Mouse (Mus musculus) testis, adult 2 months (tissue): Measurements from ENCODE around the gene Pigk. TPM values are rescaled to one million over a fixed set of nuclear protein-coding genes. Genes with fewer than 3 reads are reported as not detected.
A peak's percentile ranks its signal among the peaks of the same experiment; 100 is the strongest.

Experiments
- H3K27ac ChIP-seq: fragments of 200-500 bp; 2 replicates; pipeline ENCODE4 v1.5.1; 2012; ENCODE audit warnings: low read depth, low read length; ENCODE audit not compliant: control insufficient read depth, insufficient read depth
- H3K27me3 ChIP-seq: fragments of 200-500 bp; 2 replicates; pipeline ENCODE4 v1.6.1; 2012; ENCODE audit warnings: mild to moderate bottlenecking, low read length, moderate library complexity; ENCODE audit not compliant: control insufficient read depth, insufficient read depth
- H3K36me3 ChIP-seq: fragments of 200-500 bp; 2 replicates; pipeline ENCODE4 v1.6.1; 2012; ENCODE audit warnings: mild to moderate bottlenecking, low read length; ENCODE audit not compliant: control insufficient read depth, insufficient read depth
- H3K4me1 ChIP-seq: fragments of 200-500 bp; 2 replicates; pipeline ENCODE4 v1.6.1; 2012; ENCODE audit warnings: low read length; ENCODE audit not compliant: control insufficient read depth, insufficient read depth
- H3K4me3 ChIP-seq: fragments of 200-500 bp; 2 replicates; pipeline ENCODE4 v1.5.1; 2012; ENCODE audit warnings: low read depth, mild to moderate bottlenecking, low read length, moderate library complexity, mixed read lengths; ENCODE audit not compliant: control insufficient read depth
- CTCF ChIP-seq: fragments of 200-500 bp; IDR thresholded peaks from 2 replicates; pipeline ENCODE4 v1.5.1; 2012; ENCODE audit warnings: low read depth, mild to moderate bottlenecking, inconsistent platforms, low read length, moderate library complexity; ENCODE audit not compliant: control insufficient read depth, insufficient read depth, insufficient replicate concordance
- POLR2A ChIP-seq: fragments of 200-500 bp; IDR thresholded peaks from 2 replicates; pipeline ENCODE4 v1.6.1; 2012; ENCODE audit warnings: low read depth, mild to moderate bottlenecking, inconsistent platforms, low read length, moderate library complexity; ENCODE audit not compliant: control insufficient read depth
- polyA plus RNA-seq: library from polyadenylated mRNA; depleted of rRNA; stranded (reverse); fragments of >200 nt; gene quantifications from 2 replicates; pipeline ENCODE4 v1.2.3, GENCODE M21; 2012

Gene Pigk
- polyA plus RNA-seq, 1 experiment, result 34.6 TPM

DNA sequence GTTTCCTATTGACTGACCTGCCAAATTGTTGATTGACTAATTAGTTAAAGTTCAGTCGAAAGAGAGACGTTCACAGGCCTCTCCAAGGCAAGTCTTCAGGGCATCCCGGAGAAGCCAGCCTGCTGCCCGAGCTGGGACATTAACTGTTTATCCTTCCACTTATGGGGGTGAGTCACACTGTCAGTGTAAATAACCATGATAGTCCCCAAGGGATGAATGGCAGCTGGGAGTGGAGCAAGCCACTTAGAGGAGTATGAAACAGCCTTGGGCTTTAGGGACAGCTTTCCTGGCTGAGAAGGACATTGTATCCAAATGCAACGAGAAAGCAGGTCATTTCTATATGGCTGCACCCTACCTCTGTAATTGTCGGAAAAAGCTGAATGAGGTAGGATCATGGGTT is 158.7 kb downstream of the Pigk start:
- H3K36me3 ChIP-seq, result no peaks in the 10 kb centered on the region
- H3K27me3 ChIP-seq, result no peaks in the 10 kb centered on the region
- TF ChIP-seq CTCF (no peak), POLR2A (no peak)
- peaks cover 2% of the 10 kb centered on the region for H3K4me1 ChIP-seq
- H3K4me3 ChIP-seq, result no peak overlapping the region
- no peak overlapping the region for H3K27ac ChIP-seq

DNA sequence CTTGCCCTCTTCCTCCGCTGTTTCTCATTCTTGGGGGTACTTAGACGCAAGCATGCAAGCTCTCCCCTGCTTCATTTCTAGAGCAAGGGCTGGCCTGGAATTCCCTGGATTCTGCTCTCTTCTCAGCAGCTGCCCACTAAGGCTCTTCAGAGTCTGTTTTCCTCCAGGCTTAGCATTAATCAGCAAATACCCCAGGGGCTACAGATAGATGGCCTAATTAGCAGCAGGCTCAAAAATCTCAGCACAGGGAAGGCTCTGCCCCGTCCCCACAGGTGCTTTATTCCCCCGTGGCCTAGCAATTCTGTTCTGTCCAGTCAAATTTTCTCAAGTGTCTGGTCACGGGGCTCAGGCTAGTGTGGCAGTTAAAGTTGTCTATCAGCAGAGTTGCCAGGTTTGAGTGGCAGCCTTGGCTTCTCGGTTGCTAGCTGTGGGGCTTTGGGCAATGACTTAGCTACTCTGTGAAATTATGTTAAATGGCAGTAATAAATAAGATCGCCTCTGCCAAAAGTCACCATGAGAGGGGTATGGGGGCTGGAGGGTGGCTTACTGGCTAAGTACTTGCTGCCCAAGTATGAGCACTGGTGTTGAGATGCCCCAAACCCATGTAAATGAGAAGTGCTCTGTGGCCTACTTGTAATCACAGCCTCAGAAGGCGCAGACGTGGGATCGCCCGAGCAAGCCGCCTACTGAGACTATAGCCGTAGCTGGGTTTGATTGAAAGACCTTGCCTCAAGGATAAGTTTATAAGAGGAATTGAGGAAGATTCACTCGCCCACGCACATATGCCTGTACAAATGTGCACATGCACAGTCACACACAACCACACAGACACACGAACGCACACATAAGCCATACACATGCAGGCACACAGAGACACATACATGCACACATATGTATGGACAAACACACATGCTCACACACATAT is 160.8 kb downstream of the Pigk start:
- TF ChIP-seq POLR2A (no peak), CTCF (no peak)
- Histone ChIP-seq H3K27me3 (no peaks in the 10 kb centered on the region), H3K4me1 (no peaks in the 10 kb centered on the region; the same call in 1 of the 2 replicates), H3K27ac (no peak overlapping the region), H3K4me3 (no peak overlapping the region), H3K36me3 (no peaks in the 10 kb centered on the region)

DNA sequence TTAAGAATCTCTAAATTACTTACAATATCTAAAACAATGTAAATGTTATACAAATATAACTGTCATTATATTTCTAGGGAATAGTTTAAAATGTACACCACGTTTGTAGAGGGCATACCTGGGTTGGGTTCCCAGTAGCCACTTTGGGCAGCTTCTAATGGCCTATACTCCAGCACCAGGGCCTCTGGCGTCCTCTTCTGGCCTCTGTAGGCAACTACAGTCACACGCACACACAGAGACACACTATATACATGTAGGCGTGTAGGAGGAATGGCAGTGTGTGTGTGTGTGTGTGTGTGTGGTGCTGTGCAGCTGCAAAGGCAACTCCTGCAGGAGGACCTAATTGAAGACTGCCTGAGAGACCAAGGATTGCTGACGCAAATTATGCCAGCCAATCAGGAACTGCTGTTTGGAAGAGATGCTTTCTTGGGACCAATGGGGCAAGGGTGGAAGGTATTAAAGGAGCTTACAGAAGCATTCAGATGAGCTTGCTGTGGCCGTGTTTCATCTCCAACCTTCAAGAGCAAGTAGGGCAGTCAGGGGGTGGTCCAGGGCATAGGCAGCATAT is 161.9 kb downstream of the Pigk start:
- Histone ChIP-seq H3K4me1 (no peaks in the 10 kb centered on the region), H3K36me3 (no peaks in the 10 kb centered on the region), H3K4me3 (no peak overlapping the region), H3K27me3 (no peaks in the 10 kb centered on the region), H3K27ac (no peak overlapping the region)
- TF ChIP-seq CTCF, result peak; percentile 33; the same call in 1 of the 2 replicates
- TF ChIP-seq POLR2A, result no peak

DNA sequence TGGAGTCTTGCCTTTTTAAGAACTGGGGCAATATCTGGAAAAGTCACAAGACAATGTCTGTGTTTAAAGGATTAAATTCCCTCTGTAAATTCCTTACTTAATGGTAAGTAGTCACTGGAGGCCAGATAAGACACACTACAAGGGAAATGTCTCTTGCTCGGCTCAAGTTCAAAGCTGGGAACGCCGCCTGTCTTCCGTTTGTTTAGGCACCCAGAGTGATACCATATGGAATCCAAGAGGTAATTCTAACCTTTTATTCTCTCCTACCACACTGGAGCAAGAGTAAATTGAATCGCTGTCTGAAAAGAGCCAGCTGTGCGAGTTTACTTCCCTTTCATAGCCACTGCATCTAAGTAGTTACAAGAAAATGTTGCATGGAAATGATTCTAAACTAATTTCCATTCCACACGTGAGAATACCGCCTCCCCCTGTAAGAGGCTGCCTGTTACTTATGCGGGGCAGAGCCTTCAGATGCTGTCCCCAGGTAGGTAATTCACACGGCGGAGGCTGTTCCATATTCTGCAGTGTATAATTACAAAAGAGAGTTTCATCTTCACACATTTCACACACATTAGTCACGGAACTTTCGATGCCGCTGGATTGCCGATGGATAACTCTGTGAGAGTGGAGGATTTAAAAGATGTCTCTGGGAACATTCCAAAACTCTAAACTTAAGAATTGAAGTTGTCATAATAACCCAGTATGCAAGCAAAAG is 166.4 kb downstream of the Pigk start:
- no peaks in the 10 kb centered on the region for H3K27me3 ChIP-seq
- H3K27ac ChIP-seq, result no peak overlapping the region
- no peaks in the 10 kb centered on the region for H3K36me3 ChIP-seq
- no peak for TF ChIP-seq POLR2A
- TF ChIP-seq CTCF, result no peak
- no peaks in the 10 kb centered on the region for H3K4me1 ChIP-seq
- no peak overlapping the region for H3K4me3 ChIP-seq

- Histone ChIP-seq H3K27ac (no peak overlapping the region), H3K4me3 (no peak overlapping the region), H3K36me3 (no peaks in the 10 kb centered on the region), H3K4me1 (no peaks in the 10 kb centered on the region), H3K27me3 (no peaks in the 10 kb centered on the region)
- TF ChIP-seq POLR2A, result no peak
- no peak for TF ChIP-seq CTCF
These were observed 167.8 kb downstream of the Pigk start for GRCm38 (mm10) chr3:152881706-152882105.

GRCm38 (mm10) chr3:152883556-152883955 is 169.7 kb downstream of the Pigk start:
- Histone ChIP-seq H3K36me3 (no peaks in the 10 kb centered on the region), H3K4me3 (no peak overlapping the region), H3K27me3 (no peaks in the 10 kb centered on the region), H3K27ac (no peak overlapping the region), H3K4me1 (no peaks in the 10 kb centered on the region)
- TF ChIP-seq POLR2A (no peak), CTCF (no peak)

DNA sequence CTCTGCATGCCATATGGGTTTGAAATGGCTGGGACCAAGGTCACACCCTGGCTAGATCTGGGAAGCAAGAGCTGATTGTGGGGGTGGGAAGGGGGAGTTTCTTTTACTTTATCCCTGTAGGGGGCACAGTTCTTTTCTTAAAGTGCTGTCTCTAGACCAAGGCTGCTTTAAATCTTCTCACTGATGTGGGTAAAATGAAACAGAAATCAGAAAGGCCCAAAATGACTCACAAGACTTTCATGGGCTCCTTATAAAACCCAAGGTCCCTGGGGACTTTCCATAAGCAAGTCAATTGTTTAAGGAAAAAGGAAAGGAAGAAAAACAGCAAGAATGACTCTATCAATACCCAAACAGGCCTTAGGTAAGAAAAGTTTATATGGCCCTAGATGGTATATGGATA is 172.8 kb downstream of the Pigk start:
- no peaks in the 10 kb centered on the region for H3K36me3 ChIP-seq
- no peak overlapping the region for H3K27ac ChIP-seq
- H3K4me1 ChIP-seq, result no peaks in the 10 kb centered on the region
- no peaks in the 10 kb centered on the region for H3K27me3 ChIP-seq
- no peak overlapping the region for H3K4me3 ChIP-seq
- no peak for TF ChIP-seq POLR2A
- TF ChIP-seq CTCF, result no peak
